Mouse (Mus musculus) cerebellum, postnatal 36 days (tissue): Measurements from ENCODE around the gene Npdc1.
"Not testable (repeated sequence)": the region's sequence is repeated elsewhere in the genome, so short reads cannot be mapped to it uniquely, and the experiment has no call there.

Experiments
- DNase-seq, 2 experiments: peaks; one replicate each; pipeline ENCODE4 v3.0.0; 2021 to 2022; ENCODE audit warnings: mixed read lengths in 2 of 2

The Npdc1 gene

DNA sequence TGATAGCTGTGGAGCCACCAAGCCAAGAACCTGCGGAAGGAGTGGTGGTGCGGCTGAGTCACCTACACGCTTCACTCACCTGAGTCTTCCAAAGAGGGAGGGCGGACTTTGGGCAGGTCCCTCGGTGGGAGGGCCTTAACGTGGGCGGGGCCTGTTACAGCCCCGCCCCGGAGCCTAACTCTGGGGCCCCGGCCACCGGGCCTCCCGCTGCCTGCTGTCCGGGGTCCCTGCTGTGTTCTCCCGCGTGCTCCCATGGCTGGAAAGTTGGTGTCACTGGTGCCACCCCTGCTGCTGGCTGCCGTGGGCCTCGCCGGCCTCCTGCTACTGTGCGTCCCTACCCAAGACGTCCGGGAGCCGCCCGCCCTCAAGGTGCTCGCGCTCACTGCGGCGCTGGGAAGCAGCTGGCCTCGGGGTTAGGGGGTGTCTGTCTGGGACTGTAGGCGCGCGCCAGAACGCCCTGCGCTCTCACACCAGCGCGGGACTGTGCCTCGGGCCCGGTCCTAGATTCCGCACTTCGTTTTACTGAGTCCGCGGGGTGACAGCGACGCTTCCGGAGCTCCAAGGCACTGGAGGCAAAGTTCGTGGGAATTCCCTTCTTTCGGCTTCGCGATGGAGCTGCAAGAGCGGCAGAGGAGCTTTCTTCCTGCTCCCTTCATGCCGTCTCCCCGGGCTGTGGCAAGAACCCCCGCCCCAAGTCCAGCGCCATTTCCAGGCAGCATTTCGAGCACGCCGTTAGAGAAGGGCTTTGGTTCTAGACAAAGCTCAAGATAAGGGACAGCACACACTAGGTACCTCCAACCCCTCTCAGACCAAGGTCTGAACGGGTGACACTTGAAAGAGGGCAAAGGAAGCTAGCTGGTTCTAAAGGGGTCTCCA lies 3.2 kb upstream of the Npdc1 start, which contains the start of gene Entpd2:
Gene Entpd2 (plus strand): TSS at position 154 of the 876 bp plus-strand sequence.
- DNase-seq = peak; percentile 45 to 49

GRCm38 (mm10) chr2:25396597-25396983 lies 2.6 kb upstream of the Npdc1 start:
- DNase-seq = peak; percentile 69 to 78

- no peak for DNase-seq
Observed at GRCm38 (mm10) chr2:25397010-25397409, 2.1 kb upstream of the Npdc1 start.

GRCm38 (mm10) chr2:25398065-25398464 lies 1.1 kb upstream of the Npdc1 start:
- DNase-seq = no peak

DNA sequence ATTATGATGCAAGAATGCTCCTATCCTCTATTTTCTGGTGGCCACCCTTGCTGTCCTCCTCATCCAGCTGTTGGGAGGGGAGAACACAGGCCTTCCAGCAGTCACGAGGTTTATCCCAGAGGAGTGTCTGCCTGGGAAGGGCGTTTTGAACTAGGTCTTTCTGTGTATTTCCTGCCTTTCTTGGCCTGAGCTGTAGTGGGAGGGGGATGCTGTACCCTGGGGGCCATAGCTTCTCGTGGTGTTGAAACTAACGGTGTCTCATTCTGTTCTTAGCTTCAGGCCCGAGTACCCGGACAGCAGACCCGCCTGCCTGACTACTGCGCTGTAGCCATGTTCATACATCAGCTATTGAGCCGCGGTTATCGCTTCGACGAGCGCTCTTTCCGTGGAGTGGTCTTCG lies 1.1 kb downstream of the Npdc1 start:
- DNase-seq = no peak

DNA sequence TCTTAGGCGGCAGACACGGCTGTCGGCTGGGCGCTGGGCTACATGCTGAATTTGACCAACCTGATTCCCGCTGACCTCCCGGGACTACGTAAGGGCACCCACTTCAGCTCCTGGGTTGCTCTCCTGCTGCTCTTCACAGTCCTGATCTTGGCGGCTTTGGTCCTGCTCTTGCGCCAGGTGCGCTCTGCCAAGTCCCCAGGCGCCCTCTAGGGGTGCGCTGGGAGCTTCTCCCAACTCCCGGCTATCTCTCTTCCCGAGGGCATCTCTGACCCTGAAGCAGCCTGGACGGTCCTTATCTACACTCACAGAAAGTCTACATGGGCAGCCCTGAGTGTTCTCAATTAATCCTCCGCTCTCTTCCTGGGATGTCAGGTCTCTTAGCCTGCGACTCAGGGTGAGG lies 1.6 kb downstream of the Npdc1 start:
- DNase-seq = peak; percentile 74 to 78

DNA sequence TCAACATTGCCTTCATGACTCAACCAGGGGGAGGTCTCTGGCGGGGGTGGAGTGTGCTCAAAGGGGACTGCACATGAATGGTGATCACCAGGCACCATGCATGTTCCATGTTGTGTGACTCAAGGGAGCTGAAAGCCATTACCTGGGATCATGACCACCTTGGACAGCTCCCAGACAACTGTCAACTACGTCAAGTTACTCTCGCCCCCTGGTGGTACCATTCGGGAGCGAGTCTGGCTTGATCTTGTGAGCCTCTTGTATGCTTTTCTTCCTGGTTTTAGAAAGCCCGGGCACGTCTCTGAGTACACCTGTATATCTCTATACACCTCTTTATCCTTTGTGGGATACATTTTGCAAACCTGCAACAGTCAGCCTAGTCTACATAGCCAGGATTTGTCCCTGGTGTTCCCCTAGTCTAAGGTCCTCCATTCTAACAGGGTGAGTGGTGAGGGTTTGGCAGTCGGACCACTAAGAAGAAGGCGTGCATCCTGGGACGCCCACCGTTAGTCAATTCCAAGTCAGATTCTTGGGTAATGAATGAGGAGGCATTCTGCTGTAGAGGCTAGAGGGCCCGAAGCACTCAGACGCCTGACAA lies 3.3 kb downstream of the Npdc1 start:
- DNase-seq = peak; percentile 77 to 78

GRCm38 (mm10) chr2:25402972-25403601 lies 3.9 kb downstream of the Npdc1 start:
- peak; percentile 91 for DNase-seq

- no peak for DNase-seq
Observed at GRCm38 (mm10) chr2:25403994-25404393, 4.8 kb downstream of the Npdc1 start.

DNA sequence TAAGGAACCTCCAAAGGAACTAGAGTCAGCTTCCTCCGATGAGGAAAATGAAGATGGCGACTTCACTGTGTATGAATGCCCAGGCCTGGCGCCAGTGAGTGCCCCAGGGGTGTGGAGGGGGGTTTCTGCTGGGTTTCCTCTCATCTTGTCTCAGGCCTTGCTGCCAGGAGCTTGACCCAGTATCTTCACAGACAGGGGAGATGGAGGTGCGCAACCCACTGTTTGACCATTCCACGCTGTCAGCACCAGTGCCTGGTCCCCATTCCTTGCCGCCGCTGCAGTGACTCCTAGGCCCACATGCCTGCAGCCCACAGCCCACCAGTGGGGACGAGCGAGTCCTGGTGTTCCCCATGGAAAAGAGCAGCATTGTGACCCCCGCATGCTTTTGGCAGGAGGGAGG lies 9.8 kb downstream of the Npdc1 start:
- no peak for DNase-seq

DNA sequence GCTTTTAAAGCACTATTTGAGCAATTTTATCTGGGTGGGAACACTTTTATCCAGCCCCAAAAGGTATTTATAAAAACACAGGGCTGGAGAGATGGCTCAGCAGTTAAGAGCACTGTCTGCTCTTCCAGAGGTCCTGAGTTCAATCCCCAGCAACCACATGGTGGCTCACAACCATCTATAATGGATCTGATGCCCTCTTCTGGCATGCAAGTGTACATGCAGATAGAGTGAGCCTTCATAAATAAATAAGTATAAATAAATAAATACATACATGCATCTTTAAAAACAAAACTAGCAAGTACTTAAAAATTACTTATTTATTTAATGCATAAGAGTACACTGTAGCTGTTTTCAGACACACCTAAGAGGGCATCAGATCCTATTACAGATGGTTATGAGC lies 14.3 kb downstream of the Npdc1 start:
- DNase-seq = not testable (repeated sequence)

DNA sequence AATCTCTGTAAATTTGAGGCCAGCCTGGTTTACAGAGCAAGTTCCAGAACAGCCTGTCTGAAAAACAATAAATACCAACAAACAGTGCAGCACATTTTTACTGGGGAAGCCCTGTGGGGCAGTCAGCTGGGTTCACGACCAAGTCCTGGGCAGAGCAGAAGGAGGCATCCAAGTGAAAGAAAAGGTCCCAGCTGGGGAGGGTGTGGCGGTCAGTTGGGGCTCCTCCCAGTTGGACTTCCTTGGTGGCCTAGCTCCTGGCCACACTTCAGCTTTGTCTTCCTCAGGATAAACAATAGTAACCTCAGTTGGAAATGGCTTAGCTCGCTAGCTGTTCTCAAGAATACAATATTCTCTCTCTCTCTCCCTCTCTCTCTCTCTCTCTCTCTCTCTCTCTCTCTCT lies 18.3 kb downstream of the Npdc1 start:
- DNase-seq = peak in 1 of 2 experiments; percentile 22

DNA sequence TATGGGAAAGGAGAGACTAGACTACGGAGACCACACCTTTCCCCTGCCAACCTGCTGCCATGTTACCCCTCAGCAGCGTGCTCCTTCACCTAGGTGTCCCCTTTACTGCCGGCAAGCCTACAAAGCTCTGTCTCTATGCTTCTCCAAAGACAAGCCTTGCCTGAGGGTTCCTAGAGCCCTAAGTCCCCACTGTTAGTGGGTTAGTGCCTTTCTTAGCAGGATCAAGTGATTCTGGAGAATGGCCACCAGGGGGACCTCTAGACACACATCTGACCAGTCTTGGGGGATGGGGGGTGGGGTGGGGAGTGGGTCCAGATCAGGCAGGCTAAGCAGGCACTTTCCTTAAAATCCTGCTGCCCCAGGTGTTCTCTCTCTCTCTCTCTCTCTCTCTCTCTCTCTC lies 22.7 kb downstream of the Npdc1 start:
- peak; percentile 61 to 64 for DNase-seq

- peak in 1 of 2 experiments; percentile 20 for DNase-seq
Observed at GRCm38 (mm10) chr2:25422587-25423410, 23.6 kb downstream of the Npdc1 start, which contains the start of gene Fut7. Fut7 (plus strand) TSS chr2:25423267.

GRCm38 (mm10) chr2:25423626-25424025 lies 24.5 kb downstream of the Npdc1 start:
- DNase-seq = no peak

DNA sequence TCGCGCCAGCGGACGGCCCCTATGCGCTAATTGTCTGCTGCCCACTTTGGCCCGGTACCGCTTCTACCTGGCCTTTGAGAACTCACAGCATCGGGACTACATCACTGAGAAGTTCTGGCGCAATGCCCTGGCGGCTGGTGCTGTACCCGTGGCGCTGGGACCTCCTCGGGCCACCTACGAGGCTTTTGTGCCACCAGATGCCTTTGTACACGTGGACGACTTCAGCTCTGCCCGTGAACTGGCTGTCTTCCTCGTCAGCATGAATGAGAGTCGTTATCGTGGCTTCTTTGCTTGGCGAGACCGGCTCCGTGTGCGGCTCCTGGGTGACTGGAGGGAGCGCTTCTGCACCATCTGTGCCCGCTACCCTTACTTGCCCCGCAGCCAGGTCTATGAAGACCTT lies 26.3 kb downstream of the Npdc1 start:
- peak; percentile 55 to 58 for DNase-seq

- peak; percentile 85 to 87 for DNase-seq
Observed at GRCm38 (mm10) chr2:25426721-25427191, 27.6 kb downstream of the Npdc1 start.

GRCm38 (mm10) chr2:25427256-25427655 lies 28.1 kb downstream of the Npdc1 start:
- DNase-seq = no peak

- peak; percentile 97 to 98 for DNase-seq
Observed at GRCm38 (mm10) chr2:25428442-25429236, 29.5 kb downstream of the Npdc1 start, which contains the start of gene Abca2. Abca2 (plus strand) TSS chr2:25428703.

DNA sequence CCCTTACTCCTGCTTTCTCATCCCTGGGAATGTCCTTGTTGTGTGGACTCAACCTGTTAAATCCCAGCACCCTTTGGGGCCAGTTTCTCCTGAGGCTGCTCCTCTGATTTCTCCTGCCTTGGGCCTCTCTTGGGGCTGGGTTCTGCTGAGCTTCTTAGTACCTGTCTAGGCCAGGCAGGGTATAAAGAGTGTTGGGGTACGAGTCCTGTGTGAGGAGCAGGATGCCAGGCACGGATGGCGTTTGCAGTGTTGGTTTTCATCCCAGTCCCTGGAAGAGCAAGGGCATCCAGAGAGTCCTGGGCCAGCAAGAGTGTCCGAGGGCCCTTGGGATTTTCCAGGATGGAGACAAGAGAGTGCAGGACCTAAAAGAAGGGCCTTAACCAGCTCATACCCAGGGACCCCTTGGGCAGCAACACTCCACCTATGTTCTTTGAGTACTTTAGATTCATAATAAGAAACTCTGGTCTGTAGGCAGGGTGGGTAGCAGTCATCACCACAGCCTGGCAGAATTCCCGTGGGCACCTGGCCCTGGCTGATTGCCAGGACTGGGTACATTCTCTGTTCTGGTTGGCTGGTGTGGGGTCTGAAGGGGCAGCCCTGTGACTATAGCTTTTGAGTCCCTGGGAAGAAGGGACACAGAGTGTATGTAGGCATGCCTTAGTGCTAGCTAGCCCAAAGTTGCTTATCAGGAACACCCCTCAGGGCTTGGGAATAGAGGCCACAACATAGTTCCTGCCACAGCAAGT lies 30.5 kb downstream of the Npdc1 start:
- DNase-seq = peak; percentile 72 to 75
